Mouse (Mus musculus) testis, adult 2 months (tissue): Measurements from ENCODE around the gene Comp. TPM values are rescaled to one million over a fixed set of nuclear protein-coding genes. Genes with fewer than 3 reads are reported as not detected.

Source experiments
- H3K27ac ChIP-seq: fragments of 200-500 bp; 2 replicates; pipeline ENCODE4 v1.5.1; 2012; ENCODE audit warnings: low read depth, low read length; ENCODE audit not compliant: control insufficient read depth, insufficient read depth
- H3K27me3 ChIP-seq: fragments of 200-500 bp; 2 replicates; pipeline ENCODE4 v1.6.1; 2012; ENCODE audit warnings: mild to moderate bottlenecking, low read length, moderate library complexity; ENCODE audit not compliant: control insufficient read depth, insufficient read depth
- H3K36me3 ChIP-seq: fragments of 200-500 bp; 2 replicates; pipeline ENCODE4 v1.6.1; 2012; ENCODE audit warnings: mild to moderate bottlenecking, low read length; ENCODE audit not compliant: control insufficient read depth, insufficient read depth
- H3K4me1 ChIP-seq: fragments of 200-500 bp; 2 replicates; pipeline ENCODE4 v1.6.1; 2012; ENCODE audit warnings: low read length; ENCODE audit not compliant: control insufficient read depth, insufficient read depth
- H3K4me3 ChIP-seq: fragments of 200-500 bp; 2 replicates; pipeline ENCODE4 v1.5.1; 2012; ENCODE audit warnings: low read depth, mild to moderate bottlenecking, low read length, moderate library complexity, mixed read lengths; ENCODE audit not compliant: control insufficient read depth
- CTCF ChIP-seq: fragments of 200-500 bp; IDR thresholded peaks from 2 replicates; pipeline ENCODE4 v1.5.1; 2012; ENCODE audit warnings: low read depth, mild to moderate bottlenecking, inconsistent platforms, low read length, moderate library complexity; ENCODE audit not compliant: control insufficient read depth, insufficient read depth, insufficient replicate concordance
- POLR2A ChIP-seq: fragments of 200-500 bp; IDR thresholded peaks from 2 replicates; pipeline ENCODE4 v1.6.1; 2012; ENCODE audit warnings: low read depth, mild to moderate bottlenecking, inconsistent platforms, low read length, moderate library complexity; ENCODE audit not compliant: control insufficient read depth
- polyA plus RNA-seq: library from polyadenylated mRNA; depleted of rRNA; stranded (reverse); fragments of >200 nt; gene quantifications from 2 replicates; pipeline ENCODE4 v1.2.3, GENCODE M21; 2012

Comp gene
- polyA plus RNA-seq, 1 experiment = 409 TPM

DNA sequence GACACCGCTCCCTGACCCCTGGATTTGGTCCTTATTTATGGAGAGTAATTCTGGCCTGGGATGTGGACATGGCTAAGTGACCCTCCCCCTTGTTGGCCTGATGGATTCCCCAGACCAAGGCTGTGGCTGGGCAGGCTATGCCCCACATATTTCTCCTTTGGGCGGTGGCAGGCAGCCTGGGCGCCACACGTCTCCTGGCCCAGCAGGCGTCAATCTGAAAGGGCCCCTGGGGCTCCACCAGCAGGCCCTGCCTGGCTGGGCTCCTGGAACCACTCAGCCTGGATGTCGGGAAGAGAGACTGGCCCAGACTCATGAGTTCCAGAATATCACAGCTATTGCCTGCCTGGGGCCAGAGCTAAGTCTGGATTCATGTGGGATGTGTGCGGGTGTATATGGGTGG is 2.9 kb upstream of the Comp start:
- H3K36me3 ChIP-seq = no peaks in the 10 kb centered on the region
- peaks cover 29% of the 10 kb centered on the region for H3K4me1 ChIP-seq
- H3K27ac ChIP-seq = no peak overlapping the region
- TF ChIP-seq POLR2A = no peak
- TF ChIP-seq CTCF = no peak
- H3K4me3 ChIP-seq = no peak overlapping the region
- H3K27me3 ChIP-seq = no peaks in the 10 kb centered on the region

DNA sequence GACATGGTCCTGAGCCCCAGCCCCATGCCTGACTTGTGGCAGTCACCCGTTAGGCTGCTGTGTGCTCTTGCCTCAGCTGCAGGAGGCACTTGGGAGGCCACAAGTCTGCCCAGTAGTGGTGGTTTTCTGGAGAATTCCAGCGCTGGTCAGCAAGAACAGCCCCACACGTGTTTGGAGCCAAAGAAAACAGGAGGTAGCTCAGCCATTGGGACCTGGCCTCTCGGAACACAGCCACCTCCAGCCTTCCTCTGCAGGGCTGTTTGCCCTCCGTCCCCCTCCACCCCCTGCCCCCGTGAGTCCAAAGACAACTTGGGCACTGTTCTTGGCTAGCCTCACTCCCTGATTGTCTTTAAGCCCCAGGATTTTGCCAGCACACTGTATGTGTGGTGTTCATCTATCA is 1.4 kb upstream of the Comp start:
- Histone ChIP-seq H3K36me3 (no peaks in the 10 kb centered on the region), H3K27ac (no peak overlapping the region), H3K4me3 (no peak overlapping the region), H3K4me1 (peaks cover 41% of the 10 kb centered on the region), H3K27me3 (no peaks in the 10 kb centered on the region)
- no peak for TF ChIP-seq CTCF

DNA sequence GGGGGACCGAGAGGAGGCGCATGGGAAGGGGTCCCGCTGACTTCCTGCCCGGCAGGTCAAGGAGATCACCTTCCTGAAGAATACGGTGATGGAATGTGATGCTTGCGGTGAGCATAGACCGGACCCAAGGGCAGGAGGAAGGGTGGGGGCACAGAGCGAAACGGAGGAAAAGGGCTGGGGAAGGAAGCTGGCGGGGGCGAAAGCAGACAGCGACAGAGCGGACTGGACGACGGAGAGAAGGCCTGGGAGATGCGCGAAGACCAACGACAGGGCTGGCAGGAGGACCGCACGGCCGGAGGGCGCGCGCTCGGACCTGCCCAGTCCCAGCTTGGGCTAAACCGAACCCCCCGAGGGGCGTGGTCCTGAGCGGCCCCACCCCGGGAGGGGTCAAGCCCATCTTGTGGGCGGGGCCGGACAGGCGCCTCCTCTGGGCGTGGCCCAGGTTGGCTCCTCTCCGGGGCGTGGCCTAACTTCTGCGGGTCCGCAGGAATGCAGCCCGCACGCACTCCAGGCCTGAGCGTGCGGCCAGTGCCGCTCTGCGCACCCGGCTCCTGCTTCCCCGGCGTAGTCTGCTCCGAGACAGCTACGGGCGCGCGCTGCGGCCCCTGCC is 1.1 kb downstream of the Comp start:
- Histone ChIP-seq H3K27me3 (no peaks in the 10 kb centered on the region), H3K36me3 (no peaks in the 10 kb centered on the region; the same call in 1 of the 2 replicates), H3K4me3 (peak overlapping the region; percentile 89), H3K4me1 (peaks cover 44% of the 10 kb centered on the region), H3K27ac (peak overlapping the region; percentile 23; the same call in 1 of the 2 replicates)
- TF ChIP-seq CTCF = no peak
- TF ChIP-seq POLR2A = peak; percentile 64; the same call in 1 of the 2 replicates

DNA sequence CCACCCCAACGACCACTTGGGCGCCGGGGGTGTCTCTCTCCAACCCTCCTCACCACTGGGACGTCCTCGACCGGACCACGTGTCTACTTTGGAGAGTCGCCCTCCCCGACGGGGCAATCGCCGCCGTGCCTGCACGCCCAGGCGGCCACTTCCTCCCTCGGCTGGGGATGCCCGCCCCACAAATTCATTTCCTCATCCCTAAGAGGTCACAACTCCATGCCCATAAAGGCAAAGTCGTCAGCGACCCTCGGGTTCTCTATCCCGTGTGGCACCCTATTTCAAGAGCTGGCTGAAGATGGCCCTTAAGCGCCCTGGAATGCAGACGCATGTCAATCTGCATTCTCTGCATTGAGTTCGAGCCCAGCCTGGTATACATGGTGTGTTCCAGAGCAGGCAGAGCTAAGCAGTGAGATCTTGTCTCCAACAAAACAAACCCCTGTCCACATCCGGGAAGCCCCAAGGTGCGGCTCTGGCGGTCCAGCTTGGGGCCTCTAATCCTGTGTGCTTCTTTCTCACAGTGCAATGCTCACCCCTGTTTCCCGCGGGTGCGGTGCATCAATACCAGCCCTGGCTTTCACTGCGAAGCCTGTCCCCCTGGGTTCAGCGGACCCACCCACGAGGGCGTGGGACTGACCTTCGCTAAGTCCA is 2.0 kb downstream of the Comp start:
- H3K27me3 ChIP-seq = no peaks in the 10 kb centered on the region
- no peaks in the 10 kb centered on the region; the same call in 1 of the 2 replicates for H3K36me3 ChIP-seq
- peak overlapping the region; percentile 89 for H3K4me3 ChIP-seq
- TF ChIP-seq POLR2A (no peak), CTCF (no peak)
- peaks cover 44% of the 10 kb centered on the region for H3K4me1 ChIP-seq
- H3K27ac ChIP-seq = peak overlapping the region; percentile 54

DNA sequence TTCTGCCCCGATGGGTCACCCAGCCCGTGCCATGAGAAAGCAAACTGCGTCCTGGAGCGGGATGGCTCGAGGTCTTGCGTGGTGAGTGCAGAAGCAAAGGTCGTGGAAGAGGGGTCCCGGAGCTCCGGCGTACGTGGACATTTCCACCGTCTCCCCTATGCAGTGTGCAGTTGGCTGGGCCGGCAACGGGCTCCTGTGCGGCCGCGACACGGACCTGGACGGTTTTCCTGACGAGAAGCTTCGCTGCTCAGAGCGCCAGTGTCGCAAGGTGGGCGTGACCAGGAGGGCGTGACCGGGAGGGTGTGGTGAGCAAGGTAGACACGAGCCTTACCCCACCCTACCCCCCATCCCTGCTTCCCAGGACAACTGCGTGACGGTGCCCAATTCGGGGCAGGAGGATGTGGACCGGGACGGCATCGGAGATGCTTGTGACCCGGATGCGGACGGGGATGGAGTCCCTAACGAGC is 3.0 kb downstream of the Comp start:
- Histone ChIP-seq H3K4me1 (peaks cover 44% of the 10 kb centered on the region), H3K27me3 (no peaks in the 10 kb centered on the region), H3K27ac (no peak overlapping the region), H3K36me3 (no peaks in the 10 kb centered on the region; the same call in 1 of the 2 replicates), H3K4me3 (peak overlapping the region; percentile 89)
- TF ChIP-seq POLR2A (no peak), CTCF (no peak)

DNA sequence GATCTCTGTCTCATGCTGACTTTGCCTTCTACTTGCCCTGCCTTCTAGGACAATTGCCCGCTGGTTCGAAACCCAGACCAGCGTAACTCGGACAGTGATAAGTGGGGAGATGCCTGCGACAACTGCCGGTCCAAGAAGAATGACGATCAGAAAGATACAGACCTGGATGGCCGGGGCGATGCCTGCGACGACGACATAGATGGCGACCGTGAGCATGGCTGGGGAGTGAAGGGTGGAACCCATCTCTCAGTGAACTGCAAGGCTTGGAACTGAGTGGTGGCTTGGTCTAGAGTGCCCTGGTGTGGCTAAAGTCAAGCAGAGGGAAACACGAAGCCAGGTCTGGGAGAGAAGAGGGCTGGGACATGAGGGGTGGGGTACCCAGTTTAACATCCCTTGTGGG is 3.7 kb downstream of the Comp start:
- peak overlapping the region; percentile 89 for H3K4me3 ChIP-seq
- H3K27me3 ChIP-seq = no peaks in the 10 kb centered on the region
- H3K27ac ChIP-seq = no peak overlapping the region
- TF ChIP-seq CTCF (no peak), POLR2A (no peak)
- no peaks in the 10 kb centered on the region; the same call in 1 of the 2 replicates for H3K36me3 ChIP-seq
- peaks cover 44% of the 10 kb centered on the region for H3K4me1 ChIP-seq

DNA sequence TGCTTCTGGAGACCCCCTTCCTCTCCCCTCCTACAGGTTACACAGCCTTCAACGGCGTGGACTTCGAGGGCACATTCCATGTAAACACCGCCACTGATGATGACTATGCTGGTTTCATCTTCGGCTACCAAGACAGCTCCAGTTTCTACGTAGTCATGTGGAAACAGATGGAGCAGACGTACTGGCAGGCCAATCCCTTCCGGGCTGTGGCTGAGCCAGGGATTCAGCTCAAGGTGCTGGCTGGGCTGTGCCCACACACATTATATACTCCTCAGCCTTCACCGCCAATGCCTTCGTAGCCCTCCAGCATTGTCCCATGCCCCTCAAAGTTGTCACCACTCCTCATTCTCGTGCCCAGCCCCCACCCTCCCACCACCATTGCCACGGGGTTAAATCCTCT is 6.7 kb downstream of the Comp start:
- Histone ChIP-seq H3K4me1 (peaks cover 18% of the 10 kb centered on the region), H3K36me3 (no peaks in the 10 kb centered on the region; the same call in 1 of the 2 replicates), H3K27me3 (no peaks in the 10 kb centered on the region), H3K4me3 (no peak overlapping the region), H3K27ac (no peak overlapping the region)
- no peak for TF ChIP-seq POLR2A
- no peak for TF ChIP-seq CTCF
